Mouse (Mus musculus) thymus, postnatal 36 days (tissue): ENCODE measurements at regions not wholly inside any gene's neighbourhood (a gene's known extent, or its start where the extent isn't known, plus 50 kb on each side); places are given as distances from the start of the nearest gene placed in this dataset.

Experiments used
- DNase-seq, 2 experiments: peaks; one replicate each; pipeline ENCODE4 v3.0.0; 2022; ENCODE audit warnings: mixed read lengths in 2 of 2

GRCm38 (mm10) chr4:32153356-32153755, 85.2 kb upstream of the Bach2 start:
- DNase-seq = peak; percentile 47 to 51

DNA sequence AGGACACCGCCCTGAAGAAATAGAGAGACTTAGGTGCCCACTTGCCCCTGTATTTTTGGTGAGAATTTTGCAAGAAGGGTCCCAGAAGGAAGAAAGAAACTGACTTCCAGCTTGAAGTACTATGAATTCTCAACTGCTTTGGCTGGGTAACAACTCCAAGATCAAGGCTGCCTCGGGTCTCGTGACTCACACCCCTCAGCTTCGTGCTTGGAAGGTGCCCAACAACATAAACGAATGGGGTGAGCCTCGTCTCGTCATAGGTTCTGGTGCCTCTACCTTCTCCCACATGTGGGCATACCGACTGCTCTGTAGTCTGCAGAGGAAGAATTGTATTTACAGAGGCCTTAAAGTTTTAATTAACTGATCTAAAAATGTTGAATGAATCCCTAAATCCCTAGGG, 81.6 kb upstream of the Bach2 start:
- DNase-seq = no peak

DNA sequence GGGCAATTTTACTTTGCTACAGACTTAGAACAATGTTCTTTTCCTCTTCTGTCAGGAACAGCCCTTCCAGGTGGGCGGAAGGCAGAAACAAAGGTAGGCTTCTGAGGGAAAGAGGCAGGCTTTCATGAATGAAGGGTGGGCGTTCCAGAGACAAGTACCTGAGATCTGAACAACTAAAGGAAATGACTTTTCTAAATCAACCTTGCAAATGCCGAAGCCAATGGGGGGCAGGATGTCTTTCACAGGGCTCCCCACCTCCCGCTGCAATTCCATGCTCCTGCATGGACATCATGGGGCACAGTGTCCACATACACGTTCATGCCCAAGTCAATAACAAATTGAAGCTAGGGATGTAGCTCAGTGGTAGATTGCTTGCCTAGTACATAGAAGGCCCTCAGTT, 80.2 kb upstream of the Bach2 start:
- DNase-seq = no peak

DNA sequence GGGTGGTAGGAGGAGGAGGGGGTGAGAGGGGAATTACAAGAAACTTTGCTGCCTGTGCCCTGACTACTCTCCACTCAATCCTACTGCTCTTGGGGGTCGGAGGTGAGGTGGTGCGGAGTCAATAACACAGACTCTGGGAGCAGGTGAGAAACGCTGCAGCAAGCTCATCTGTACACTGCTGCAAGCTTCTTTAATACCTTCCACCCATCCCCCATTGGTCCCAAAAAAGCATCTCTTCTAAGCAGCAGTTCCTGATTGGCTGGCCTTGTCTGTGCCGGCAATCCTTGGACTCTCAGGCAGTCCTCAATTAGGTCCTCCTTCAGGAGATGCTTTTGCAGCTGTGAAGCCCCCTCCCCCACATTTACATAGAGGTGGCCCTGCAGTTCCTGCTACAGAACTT, 79.7 kb upstream of the Bach2 start:
- DNase-seq = no peak

DNA sequence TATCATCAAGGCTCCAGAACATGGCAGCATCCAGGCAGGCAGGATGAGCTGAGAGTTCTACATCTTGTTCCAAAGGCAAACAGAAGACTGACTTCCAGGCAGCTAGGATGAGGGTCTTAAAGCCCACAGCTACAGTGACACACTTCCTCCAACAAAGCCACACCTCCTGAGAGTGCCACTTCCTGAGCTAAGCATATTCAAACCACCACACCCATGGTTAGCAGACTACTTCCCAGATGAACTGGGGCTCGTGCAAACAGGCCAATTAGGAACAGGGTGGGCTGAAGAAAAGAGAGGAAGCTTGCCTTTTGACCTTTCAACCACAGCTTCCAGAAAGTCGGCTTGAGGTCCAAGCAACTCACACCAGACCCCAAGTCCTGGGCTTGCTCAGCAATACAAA, 77.8 kb upstream of the Bach2 start:
- peak; percentile 34 to 49 for DNase-seq

DNA sequence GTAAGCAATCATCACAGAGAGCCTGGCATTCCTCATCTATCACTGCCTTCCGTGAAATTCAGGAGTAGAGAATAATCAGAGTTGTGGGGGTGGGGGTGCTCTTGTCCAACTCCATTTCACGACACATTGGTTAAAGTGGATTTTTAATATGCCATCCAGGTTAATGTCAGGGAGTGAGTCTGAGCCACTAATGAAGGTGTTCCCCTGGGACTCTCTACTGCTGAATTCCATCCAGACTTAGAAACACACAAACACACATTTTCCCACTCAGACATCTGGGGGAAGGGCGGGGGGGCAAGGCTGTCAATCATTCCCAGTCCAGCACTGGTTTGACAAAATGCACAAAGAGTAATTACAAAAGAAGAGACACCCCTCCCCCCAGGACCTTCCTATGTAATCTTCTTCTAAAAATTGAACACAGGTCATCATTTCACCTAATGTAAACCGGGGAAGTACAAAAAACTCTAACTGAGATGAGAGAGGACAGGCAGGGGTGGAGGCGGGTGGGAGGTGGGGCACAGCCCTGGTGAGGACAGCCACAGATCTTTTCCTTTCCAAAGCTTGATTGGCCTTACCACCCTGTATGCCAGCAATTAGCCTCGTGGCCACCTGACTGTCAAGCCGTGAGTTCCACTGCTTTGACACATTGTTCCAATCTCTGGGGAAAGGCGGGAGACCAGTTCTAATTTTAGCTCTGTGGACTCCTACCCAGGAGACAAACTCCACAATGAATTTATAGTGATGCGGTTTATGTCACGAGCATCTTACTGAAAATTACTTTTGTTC, 76.5 kb upstream of the Bach2 start:
- DNase-seq = no peak

DNA sequence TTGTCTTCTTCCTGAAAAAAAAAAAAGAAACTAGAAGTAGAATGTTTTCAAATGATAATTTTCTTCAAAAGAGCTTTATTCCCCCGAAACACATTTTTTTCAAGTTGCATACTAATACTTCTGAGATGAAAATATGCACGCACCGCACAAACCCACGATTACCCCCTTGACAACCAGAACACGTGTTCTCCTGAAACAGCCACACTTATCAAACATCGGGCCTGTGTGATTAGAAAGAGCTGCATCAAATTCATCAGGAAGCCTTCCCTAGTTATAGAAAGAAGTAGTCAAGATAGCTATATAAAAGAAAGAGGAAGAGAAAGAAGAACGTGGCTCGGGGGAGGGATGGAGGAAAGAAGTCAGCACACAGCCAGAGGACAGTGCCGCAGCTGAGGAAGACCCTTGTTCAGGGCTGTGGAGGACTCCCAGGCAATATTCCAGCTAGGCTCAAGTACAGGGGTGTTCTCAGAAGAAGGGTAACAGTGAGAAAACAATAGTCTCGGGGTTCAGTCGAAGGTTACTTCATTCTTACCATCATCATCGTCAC, 75.8 kb upstream of the Bach2 start:
- no peak for DNase-seq

DNA sequence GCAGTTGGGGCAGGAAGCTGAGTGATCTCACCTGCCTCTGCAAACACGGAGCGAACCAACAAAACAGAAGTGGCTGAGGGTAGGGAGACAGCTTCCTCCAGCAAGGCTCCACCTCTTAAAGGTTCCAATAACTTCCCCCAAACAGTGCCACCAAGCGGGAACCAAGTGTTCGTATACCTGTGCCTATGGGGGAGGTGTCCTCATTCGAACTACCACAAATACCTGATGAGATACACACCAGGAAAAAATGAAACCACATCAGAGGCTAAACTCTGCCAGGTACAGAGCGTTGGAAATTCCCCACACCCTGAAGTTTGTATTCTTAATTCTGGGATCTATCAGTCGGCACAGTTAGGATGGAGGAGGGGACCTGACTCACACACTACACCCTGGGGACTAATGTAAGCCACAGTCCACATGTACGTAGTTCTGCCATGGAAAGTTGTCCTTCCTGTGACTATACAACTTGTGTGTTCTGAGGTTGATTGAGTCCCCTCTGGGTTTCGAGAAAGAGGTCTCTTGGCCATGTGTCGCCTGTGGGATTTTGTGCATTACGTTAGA, 74.4 kb upstream of the Bach2 start:
- DNase-seq = peak; percentile 45 to 65

GRCm38 (mm10) chr4:32164736-32165241, 73.8 kb upstream of the Bach2 start:
- peak; percentile 48 to 49 for DNase-seq

- peak; percentile 37 to 46 for DNase-seq
Measured at GRCm38 (mm10) chr4:32165918-32166528, 72.6 kb upstream of the Bach2 start.

GRCm38 (mm10) chr4:32167151-32167550, 71.5 kb upstream of the Bach2 start:
- DNase-seq = no peak

DNA sequence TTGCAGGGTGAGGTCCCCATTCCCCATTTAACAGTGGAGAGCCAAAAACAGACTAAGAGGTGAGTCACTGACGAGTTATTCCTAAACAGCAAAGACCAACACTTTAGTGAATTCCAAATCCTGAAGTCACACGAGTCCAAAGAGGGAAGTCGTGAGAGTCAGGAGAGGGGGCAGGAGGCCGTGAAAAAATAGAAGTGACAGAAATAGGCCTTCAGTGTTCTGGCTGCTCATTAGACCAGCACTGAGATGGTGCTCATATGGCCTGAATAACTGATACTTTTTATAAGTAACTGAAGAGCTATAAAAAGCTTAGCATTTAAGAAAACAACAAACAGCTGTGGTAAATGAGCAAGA, 68.5 kb upstream of the Bach2 start:
- no peak for DNase-seq

- DNase-seq = peak in 1 of 2 experiments; percentile 20
Measured at GRCm38 (mm10) chr4:32170460-32171192, 68.0 kb upstream of the Bach2 start.

DNA sequence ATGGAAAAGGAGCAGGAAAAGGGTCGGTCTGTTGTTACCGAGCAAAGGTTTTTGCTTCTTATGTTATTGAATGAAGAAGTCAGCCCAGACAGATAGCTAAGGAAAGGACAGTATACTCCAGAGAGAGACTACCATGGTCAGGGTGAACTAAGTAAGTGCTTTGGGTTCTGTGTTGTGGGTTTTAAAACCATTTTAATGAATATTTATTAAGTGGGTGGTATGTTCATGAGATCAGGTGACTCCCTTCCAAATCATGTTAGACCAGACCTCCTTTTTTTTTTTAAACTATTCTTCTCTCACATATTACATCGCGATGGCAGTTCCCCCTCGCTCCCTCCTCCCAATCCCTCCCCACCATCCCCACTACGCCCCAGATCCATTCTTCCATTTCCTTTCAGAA, 67.3 kb upstream of the Bach2 start:
- no peak for DNase-seq

DNA sequence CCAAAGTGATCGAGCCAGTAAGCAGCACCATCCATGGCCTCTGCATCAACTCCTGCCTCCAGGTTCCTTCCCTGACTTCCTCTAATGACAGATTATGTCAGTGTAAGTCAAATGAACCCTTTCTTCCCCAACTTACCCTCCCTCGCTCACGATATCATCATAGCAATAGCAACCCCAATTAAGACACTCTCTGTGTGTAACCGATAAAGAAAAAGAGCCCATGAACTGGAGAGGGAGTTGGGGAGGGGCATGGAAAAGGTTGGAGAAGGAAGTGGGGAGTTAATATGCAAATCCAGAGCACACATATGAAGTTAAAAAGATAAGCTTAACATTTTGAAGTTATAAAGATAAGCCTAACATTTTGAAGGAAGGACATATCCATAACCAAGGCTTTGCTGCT, 65.6 kb upstream of the Bach2 start:
- DNase-seq = no peak

DNA sequence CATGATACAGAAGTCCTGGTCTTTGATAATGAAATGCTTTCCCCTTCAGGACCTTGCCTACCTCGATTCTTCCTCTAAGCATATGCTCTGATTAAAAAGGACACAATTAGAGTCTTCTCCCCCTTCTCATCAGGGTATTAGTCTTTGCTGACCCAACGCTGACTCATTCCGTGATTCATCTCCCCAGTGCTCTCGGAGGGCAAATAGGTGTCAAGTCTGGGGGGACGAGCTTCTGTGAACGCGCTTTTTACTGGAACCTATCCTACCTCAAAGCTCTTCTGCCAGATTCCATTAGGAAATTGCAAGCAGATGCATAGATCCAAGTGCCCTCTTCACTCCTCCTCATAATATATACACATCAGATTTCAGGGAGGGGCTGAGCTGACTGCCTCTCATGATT, 63.8 kb upstream of the Bach2 start:
- DNase-seq = no peak

DNA sequence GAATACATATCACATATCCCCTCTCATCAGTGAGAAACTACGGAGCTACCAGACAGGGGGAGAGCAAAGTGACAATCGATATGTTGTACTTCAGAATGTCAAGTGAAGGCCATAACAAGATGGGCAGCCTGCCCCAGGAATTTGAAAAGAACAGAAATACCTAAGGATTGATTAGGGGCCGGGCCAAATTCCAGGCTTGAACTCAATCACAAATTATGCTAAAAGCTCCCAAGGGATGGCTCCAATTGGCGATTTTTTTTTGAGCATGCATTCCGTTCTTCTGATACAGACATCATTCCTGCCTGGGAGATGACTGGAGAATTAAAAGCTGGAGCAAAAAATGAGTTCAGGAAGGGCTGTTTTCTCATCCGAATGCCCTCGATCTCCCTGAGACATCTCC, 63.4 kb upstream of the Bach2 start:
- no peak for DNase-seq

DNA sequence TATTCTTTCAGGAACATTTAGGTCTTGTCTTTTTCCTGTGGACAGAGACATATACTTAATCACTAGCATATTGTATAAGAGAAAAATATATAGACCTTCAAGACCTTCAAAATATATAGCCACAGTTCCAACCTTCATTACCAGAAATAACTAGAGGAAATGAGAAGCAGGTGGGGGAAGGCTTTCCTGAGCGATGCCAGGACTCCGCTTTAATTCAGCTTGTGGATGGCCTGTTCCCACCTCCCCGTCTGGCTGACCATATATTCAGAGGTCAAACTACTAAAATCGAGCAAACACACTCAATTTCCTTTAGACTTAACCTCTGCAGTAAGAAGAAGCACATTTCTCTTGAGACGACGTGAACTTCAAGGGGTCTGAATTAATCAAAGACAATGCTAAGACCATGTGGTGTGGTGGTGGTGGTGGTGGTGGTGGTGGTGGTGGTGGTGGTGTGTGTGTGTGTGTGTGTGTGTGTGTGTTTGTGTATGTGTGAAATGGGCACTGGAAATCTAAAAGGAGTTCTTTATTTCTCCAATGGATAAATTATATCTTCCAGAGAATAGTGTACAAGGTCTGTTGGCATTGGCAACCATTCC, 62.7 kb upstream of the Bach2 start:
- DNase-seq = no peak

GRCm38 (mm10) chr4:32176449-32177135, 62.0 kb upstream of the Bach2 start:
- DNase-seq = no peak

GRCm38 (mm10) chr4:32177933-32178639, 60.5 kb upstream of the Bach2 start:
- DNase-seq = no peak

DNA sequence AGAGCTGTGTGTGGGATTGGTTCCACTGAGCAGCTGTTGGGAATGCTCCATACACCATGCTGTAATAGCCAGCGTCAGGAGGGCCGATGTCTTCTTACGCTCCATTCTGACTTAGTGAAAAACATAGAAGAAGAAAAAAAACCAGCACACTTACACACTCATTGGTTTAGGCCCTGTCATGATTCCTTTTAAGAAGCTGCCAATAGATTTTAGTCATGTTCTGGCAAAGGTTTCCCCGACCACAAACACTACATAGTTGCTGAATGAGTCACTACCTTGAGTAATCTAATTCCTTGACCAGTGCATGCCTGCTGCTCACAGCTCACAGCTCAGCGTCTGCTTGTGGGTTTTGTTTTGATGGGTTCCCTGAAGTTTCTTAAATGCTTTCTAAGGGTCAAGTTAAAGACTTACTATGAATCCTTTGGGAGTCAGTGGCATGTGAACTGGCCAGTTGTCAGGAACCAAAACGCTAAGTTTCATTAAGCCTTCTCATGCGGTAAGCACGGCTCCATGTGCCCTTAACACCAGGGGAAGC, 58.8 kb upstream of the Bach2 start:
- no peak for DNase-seq
